Mouse (Mus musculus) urinary bladder, postnatal 10 days (tissue): ENCODE measurements at regions not wholly inside any gene's neighbourhood (a gene's known extent, or its start where the extent isn't known, plus 50 kb on each side); places are given as distances from the start of the nearest gene placed in this dataset.

Experiments
- DNase-seq: peaks from one replicate; pipeline ENCODE4 v3.0.0; 2022; ENCODE audit warnings: low spot score

GRCm38 (mm10) chr8:44839504-44840209 is 95.6 kb upstream of the Fat1 start:
- DNase-seq, result no peak

GRCm38 (mm10) chr8:44840646-44841045 is 94.6 kb upstream of the Fat1 start:
- DNase-seq, result no peak

- DNase-seq, result no peak
Observed at GRCm38 (mm10) chr8:44844362-44844761, 90.9 kb upstream of the Fat1 start.

GRCm38 (mm10) chr8:44852223-44852622 is 83.0 kb upstream of the Fat1 start:
- no peak for DNase-seq

- no peak for DNase-seq
Observed at GRCm38 (mm10) chr8:44855115-44855514, 80.1 kb upstream of the Fat1 start.

- no peak for DNase-seq
Observed at GRCm38 (mm10) chr8:44867202-44867601, 68.0 kb upstream of the Fat1 start.

GRCm38 (mm10) chr8:44867666-44868065 is 67.6 kb upstream of the Fat1 start:
- DNase-seq, result no peak

GRCm38 (mm10) chr8:44877066-44877465 is 58.2 kb upstream of the Fat1 start:
- DNase-seq, result no peak

- DNase-seq, result no peak
Observed at GRCm38 (mm10) chr8:44878208-44878607, 57.0 kb upstream of the Fat1 start.

- DNase-seq, result no peak
Observed at GRCm38 (mm10) chr8:44879186-44879585, 56.1 kb upstream of the Fat1 start.

GRCm38 (mm10) chr8:44884399-44885006 is 50.7 kb upstream of the Fat1 start:
- no peak for DNase-seq
